Mouse (Mus musculus): ENCODE data around the gene Phf20. TPM values are rescaled to one million over a fixed set of nuclear protein-coding genes. Genes with fewer than 3 reads are reported as not detected.
A peak's percentile ranks its signal among the peaks of the same experiment; 100 is the strongest.

The Phf20 gene
- polyA plus RNA-seq, 1 experiment from 2014 or later, result 83.9 TPM

DNA sequence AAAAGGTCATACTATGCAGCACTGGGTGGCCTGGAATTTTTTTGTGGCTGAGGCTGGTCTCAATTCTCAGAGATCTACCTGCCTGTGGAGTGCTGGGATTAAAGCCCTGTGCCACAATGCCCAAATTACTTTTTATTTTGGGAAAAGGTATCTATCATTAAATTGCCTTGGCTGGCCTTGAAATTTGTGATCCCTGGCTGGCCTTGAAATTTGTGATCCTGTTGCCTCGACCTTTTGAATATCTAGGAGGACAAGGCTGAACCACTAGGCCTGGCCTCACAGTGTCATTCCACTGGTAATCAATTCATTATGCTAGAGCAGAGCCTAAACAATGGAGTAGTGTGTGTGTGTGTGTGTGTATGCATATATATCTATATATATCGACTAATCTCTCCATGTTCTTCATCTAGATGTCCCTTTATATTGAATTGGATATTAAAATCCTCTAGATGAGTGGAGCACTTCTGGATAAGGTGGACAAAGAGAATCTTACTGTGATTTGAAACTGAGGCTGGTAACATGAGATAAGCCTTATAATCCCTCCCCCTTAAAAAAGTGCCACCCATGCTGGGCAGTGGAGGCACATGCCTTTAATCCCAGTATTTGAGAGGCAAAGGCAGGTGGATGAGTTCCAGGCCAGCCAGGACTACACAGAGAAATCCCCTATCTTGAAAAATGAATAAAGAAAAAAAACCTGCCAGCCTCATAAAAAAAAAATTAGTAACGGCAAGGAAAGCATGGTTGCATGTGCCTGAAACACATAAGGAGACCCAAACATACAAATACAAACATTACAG is 3.0 kb upstream of the Phf20 start:
- no peaks in the 10 kb centered on the region for H3K36me3 ChIP-seq (ENCODE audit: control insufficient read depth, insufficient read depth, low read length)
- no peak overlapping the region for H3K9ac ChIP-seq (ENCODE audit: low read length)
- DNase-seq (ENCODE audit: low spot score), result no peak
- 87% methylated on average over 3 of the region's 3 CpGs for WGBS
- 0 out of 2 replicates have a peak, but pooled peaks cover 3% of the 10 kb centered on the region for H3K4me1 ChIP-seq (ENCODE audit: control insufficient read depth, insufficient read depth, low read length)
- no peak for ATAC-seq (ENCODE audit: insufficient read depth, low FRiP score, low TSS enrichment)
- no peak overlapping the region for H3K4me3 ChIP-seq (ENCODE audit: low read depth, low read length)
- H3K4me2 ChIP-seq (ENCODE audit: low read depth), result no peak overlapping the region
- no peak overlapping the region for H3K27ac ChIP-seq (ENCODE audit: low read depth, low read length)
- no peaks in the 10 kb centered on the region for H3K27me3 ChIP-seq (ENCODE audit: control insufficient read depth, insufficient read depth, low read length)
- H3K9me3 ChIP-seq (ENCODE audit: control insufficient read depth, low read length), result no peaks in the 10 kb centered on the region

DNA sequence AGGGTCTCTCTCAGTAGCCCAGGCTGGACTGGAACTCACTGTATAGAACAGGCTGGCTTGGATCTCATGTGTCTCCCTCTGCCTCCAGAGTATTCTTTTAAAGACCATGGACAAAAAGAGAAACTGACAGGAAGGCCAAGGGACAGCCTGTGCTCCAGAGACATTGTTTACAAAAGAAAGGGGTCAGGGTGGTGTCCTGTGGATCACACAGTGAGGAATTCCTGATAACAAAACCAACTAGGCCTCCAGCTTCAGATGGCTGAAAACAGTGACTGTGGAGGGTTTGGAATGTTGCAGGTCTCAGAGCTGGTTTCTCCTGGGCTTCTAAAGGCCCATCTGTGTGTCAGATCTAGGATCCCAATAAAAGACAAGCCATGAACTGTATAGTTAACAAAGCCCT is 1.7 kb upstream of the Phf20 start:
- Histone ChIP-seq H3K27ac (ENCODE audit: low read depth, low read length) (no peak overlapping the region), H3K4me3 (ENCODE audit: low read depth, low read length) (no peak overlapping the region)

DNA sequence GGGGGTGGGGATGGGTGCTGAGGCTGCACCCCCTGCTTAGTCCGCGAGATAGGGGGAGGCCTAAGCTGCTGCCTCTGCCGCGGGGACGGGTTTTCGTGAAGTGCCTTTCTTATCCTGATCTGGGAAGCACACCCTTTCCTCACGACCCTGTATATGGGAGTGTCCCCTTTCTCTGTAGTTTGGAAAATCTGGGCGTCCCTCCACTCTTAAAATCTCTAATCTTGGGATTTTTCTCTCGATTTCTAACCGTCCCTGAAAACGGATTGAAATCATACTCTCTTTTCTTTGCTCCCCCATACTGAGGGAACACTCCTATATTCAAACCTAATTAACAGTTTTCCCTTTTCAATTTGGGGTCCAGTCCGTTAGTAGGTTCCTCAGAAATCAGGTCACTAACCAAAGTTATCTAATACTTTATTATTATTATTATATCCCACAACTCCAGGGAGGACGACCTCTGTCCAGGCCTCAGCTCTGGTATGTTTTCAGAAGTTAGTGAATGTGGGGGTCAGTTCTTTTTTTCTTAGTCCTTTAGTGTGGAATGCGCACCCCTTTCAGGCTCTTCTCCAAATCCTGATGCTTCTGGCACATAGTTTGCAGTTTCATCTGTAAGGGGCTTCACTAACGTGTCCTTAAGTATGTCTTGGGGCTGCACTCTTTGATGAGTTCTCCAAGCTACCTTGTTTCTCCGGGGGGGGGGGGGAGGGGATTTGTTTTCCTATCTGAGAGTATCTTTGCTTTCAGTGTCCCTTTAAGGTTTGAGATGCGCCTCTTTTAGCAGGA is 1.1 kb downstream of the Phf20 start:
- ATAC-seq (ENCODE audit: insufficient read depth, low FRiP score, low TSS enrichment), result no peak
- peak overlapping the region; percentile 78 for H3K9ac ChIP-seq (ENCODE audit: low read length)
- no peaks in the 10 kb centered on the region for H3K27me3 ChIP-seq (ENCODE audit: control insufficient read depth, insufficient read depth, low read length)
- 4% methylated on average over 17 of the region's 17 CpGs for WGBS
- no peaks in the 10 kb centered on the region for H3K9me3 ChIP-seq (ENCODE audit: control insufficient read depth, low read length)
- H3K4me3 ChIP-seq (ENCODE audit: low read depth, low read length), result peak overlapping the region; percentile 61
- H3K4me1 ChIP-seq (ENCODE audit: control insufficient read depth, insufficient read depth, low read length), result 0 out of 2 replicates have a peak, but pooled peaks cover 3% of the 10 kb centered on the region
- no peak for DNase-seq (ENCODE audit: low spot score)
- no peaks in the 10 kb centered on the region; the same call in 1 of the 2 replicates for H3K36me3 ChIP-seq (ENCODE audit: control insufficient read depth, insufficient read depth, low read length)
- H3K4me2 ChIP-seq (ENCODE audit: low read depth), result peak overlapping the region; percentile 74
- peak overlapping the region; percentile 95 for H3K27ac ChIP-seq (ENCODE audit: low read depth, low read length)

More for the DNA sequence above, 1.7 kb upstream of the Phf20 start:
- H3K4me2 ChIP-seq (ENCODE audit: low read depth), result no peak overlapping the region
- no peaks in the 10 kb centered on the region for H3K9me3 ChIP-seq (ENCODE audit: control insufficient read depth, low read length)
- no peaks in the 10 kb centered on the region for H3K36me3 ChIP-seq (ENCODE audit: control insufficient read depth, insufficient read depth, low read length)
- ATAC-seq (ENCODE audit: insufficient read depth, low FRiP score, low TSS enrichment), result no peak
- H3K4me1 ChIP-seq (ENCODE audit: control insufficient read depth, insufficient read depth, low read length), result 0 out of 2 replicates have a peak, but pooled peaks cover 3% of the 10 kb centered on the region
- no peaks in the 10 kb centered on the region for H3K27me3 ChIP-seq (ENCODE audit: control insufficient read depth, insufficient read depth, low read length)
- H3K9ac ChIP-seq (ENCODE audit: low read length), result no peak overlapping the region
- DNase-seq (ENCODE audit: low spot score), result no peak

DNA sequence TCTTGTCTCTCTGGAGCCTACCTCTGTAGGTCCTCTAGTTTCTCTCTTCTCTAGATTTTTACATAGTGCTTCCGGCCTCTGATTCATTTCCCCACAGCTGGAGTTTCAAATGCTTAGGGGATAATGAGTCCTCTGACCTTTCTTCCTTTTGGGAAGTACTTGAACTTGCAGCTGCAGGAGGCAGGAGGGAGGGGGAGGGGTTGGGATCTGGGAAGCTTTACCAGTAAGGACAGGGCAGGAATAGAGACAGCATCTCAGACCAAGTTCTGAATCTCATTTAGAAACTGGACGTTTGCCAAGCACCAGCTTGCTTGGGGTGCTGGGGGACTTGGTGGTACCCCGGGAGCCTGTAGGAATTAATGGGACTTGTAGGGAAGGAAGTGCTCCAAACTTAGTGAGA is 3.7 kb downstream of the Phf20 start:
- H3K9me3 ChIP-seq (ENCODE audit: control insufficient read depth, low read length), result no peaks in the 10 kb centered on the region
- no peak overlapping the region for H3K27ac ChIP-seq (ENCODE audit: low read depth, low read length)
- H3K4me1 ChIP-seq (ENCODE audit: control insufficient read depth, insufficient read depth, low read length), result 0 out of 2 replicates have a peak, but pooled peaks cover 3% of the 10 kb centered on the region
- 73% methylated on average over 3 of the region's 3 CpGs for WGBS
- H3K36me3 ChIP-seq (ENCODE audit: control insufficient read depth, insufficient read depth, low read length), result peaks cover 3% of the 10 kb centered on the region; the same call in 1 of the 2 replicates
- no peak overlapping the region for H3K4me3 ChIP-seq (ENCODE audit: low read depth, low read length)
- H3K4me2 ChIP-seq (ENCODE audit: low read depth), result no peak overlapping the region
- DNase-seq (ENCODE audit: low spot score) (no peak), ATAC-seq (ENCODE audit: insufficient read depth, low FRiP score, low TSS enrichment) (no peak)
- H3K9ac ChIP-seq (ENCODE audit: low read length), result no peak overlapping the region
- H3K27me3 ChIP-seq (ENCODE audit: control insufficient read depth, insufficient read depth, low read length), result no peaks in the 10 kb centered on the region

DNA sequence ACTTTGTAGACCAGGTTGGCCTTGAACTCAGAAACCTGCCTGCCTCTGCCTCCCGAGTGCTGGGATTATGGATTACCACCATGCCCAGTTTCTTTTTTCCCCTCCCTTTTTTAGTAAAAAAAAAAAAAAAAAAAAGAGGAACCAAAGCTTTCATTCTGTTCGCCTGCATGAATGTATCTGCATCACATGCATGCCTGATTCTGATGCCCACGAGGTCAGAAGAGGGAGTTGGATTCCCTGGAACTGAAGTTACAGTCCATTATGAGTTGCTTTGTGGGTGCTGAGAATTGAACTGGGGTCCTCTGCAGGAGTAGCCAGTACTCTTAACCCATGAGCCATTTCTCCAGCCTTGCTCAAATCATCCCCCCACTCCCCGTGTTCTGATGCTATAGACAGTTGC is 5.2 kb downstream of the Phf20 start:
- 0 out of 2 replicates have a peak, but pooled peaks cover 3% of the 10 kb centered on the region for H3K4me1 ChIP-seq (ENCODE audit: control insufficient read depth, insufficient read depth, low read length)
- no peaks in the 10 kb centered on the region for H3K27me3 ChIP-seq (ENCODE audit: control insufficient read depth, insufficient read depth, low read length)
- H3K4me3 ChIP-seq (ENCODE audit: low read depth, low read length), result no peak overlapping the region
- no peaks in the 10 kb centered on the region for H3K9me3 ChIP-seq (ENCODE audit: control insufficient read depth, low read length)
- DNase-seq (ENCODE audit: low spot score) (no peak), ATAC-seq (ENCODE audit: insufficient read depth, low FRiP score, low TSS enrichment) (no peak)
- no peak overlapping the region for H3K4me2 ChIP-seq (ENCODE audit: low read depth)
- H3K9ac ChIP-seq (ENCODE audit: low read length), result no peak overlapping the region
- WGBS, result 94% methylated on average over 4 of the region's 4 CpGs
- no peak overlapping the region for H3K27ac ChIP-seq (ENCODE audit: low read depth, low read length)
- peaks cover 3% of the 10 kb centered on the region; the same call in 1 of the 2 replicates for H3K36me3 ChIP-seq (ENCODE audit: control insufficient read depth, insufficient read depth, low read length)

DNA sequence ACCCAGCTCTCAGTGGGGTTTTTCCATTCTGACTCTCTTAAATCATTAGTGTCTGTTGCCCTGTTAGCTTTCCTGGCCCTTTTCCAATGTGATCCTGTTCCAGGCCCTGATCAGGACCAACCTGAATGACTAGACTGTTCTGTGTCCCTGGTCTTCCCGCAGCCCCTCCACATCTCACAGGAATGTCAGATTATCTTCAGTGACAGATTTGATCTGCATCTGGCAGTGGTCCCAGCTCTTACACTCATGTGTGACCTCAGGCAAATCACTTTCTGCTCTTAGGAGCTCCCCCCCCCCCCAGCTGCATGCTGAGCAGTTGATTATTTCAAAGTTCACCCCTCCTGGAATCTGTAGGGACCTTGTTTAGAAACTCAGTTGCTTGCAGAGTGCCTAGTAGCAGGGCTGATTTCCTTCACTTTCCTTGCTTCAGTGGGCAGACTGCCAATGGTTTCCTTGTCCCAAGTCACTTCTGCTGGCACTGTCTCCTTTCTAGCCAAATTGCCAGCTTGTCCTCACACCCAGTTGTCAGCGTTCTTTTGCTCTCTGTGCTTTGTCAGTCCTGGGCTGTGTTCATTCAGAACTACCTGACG is 6.7 kb downstream of the Phf20 start:
- no peak overlapping the region for H3K4me3 ChIP-seq (ENCODE audit: low read depth, low read length)
- no peak overlapping the region for H3K27ac ChIP-seq (ENCODE audit: low read depth, low read length)
- H3K4me1 ChIP-seq (ENCODE audit: control insufficient read depth, insufficient read depth, low read length), result no peaks in the 10 kb centered on the region
- DNase-seq (ENCODE audit: low spot score), result no peak
- no peak overlapping the region for H3K4me2 ChIP-seq (ENCODE audit: low read depth)
- no peak for ATAC-seq (ENCODE audit: insufficient read depth, low FRiP score, low TSS enrichment)
- peaks cover 5% of the 10 kb centered on the region; the same call in 1 of the 2 replicates for H3K36me3 ChIP-seq (ENCODE audit: control insufficient read depth, insufficient read depth, low read length)
- no peaks in the 10 kb centered on the region for H3K27me3 ChIP-seq (ENCODE audit: control insufficient read depth, insufficient read depth, low read length)
- H3K9me3 ChIP-seq (ENCODE audit: control insufficient read depth, low read length), result no peaks in the 10 kb centered on the region
- no peak overlapping the region for H3K9ac ChIP-seq (ENCODE audit: low read length)
- WGBS, result 76% methylated on average over 3 of the region's 3 CpGs

DNA sequence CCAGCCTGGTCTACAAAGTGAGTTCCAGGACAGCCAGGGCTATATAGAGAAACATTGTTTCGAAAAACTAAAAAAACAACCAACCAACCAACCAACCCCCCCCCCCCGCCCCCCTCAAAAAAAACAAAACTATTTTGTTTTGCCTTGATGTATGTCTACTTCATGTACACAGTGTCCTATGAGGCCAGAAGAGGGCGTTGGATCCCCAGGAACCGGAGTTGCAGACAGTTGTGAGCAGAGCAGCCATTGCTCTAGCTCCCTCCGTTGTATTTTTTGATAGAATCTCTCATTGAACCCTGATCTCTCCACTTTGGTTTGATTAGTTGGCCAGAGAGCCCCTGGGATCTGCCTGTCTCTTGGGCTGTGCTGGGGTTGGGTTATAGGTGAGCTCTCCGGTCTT is 7.7 kb downstream of the Phf20 start:
- no peak overlapping the region for H3K4me3 ChIP-seq (ENCODE audit: low read depth, low read length)
- H3K27me3 ChIP-seq (ENCODE audit: control insufficient read depth, insufficient read depth, low read length), result no peaks in the 10 kb centered on the region
- H3K4me1 ChIP-seq (ENCODE audit: control insufficient read depth, insufficient read depth, low read length), result no peaks in the 10 kb centered on the region
- H3K9ac ChIP-seq (ENCODE audit: low read length), result no peak overlapping the region
- ATAC-seq (ENCODE audit: insufficient read depth, low FRiP score, low TSS enrichment) (no peak), DNase-seq (ENCODE audit: low spot score) (no peak)
- no peak overlapping the region for H3K4me2 ChIP-seq (ENCODE audit: low read depth)
- no peak overlapping the region for H3K27ac ChIP-seq (ENCODE audit: low read depth, low read length)
- 91% methylated on average over 6 of the region's 6 CpGs for WGBS
- no peaks in the 10 kb centered on the region for H3K9me3 ChIP-seq (ENCODE audit: control insufficient read depth, low read length)
- H3K36me3 ChIP-seq (ENCODE audit: control insufficient read depth, insufficient read depth, low read length), result peaks cover 5% of the 10 kb centered on the region; the same call in 1 of the 2 replicates

DNA sequence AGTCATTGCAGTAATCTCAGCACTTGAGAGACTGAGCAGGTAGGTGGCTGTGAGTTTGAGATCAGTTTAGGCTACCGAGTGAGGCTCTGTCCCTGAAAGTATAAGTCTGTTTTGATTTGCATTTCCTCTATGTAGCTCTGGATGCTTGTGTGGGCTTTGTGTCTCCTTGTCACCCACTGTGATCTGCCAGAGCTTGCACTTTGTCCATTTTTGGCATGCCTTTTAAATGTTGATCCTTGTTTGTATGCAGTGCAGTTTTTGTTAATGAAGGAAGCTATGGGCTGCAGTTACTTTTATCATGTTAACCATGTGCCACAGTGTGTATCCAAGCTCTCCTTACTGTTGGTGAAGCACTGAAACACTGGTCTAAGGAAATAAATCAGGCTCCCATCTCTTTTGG is 21.5 kb downstream of the Phf20 start:
- Histone ChIP-seq H3K36me3 (ENCODE audit: control insufficient read depth, insufficient read depth, low read length) (peaks cover 4% of the 10 kb centered on the region; the same call in 1 of the 2 replicates), H3K27me3 (ENCODE audit: control insufficient read depth, insufficient read depth, low read length) (no peaks in the 10 kb centered on the region), H3K9ac (ENCODE audit: low read length) (no peak overlapping the region), H3K4me1 (ENCODE audit: control insufficient read depth, insufficient read depth, low read length) (no peaks in the 10 kb centered on the region), H3K4me3 (ENCODE audit: low read depth, low read length) (no peak overlapping the region), H3K27ac (ENCODE audit: low read depth, low read length) (no peak overlapping the region), H3K4me2 (ENCODE audit: low read depth) (no peak overlapping the region), H3K9me3 (ENCODE audit: control insufficient read depth, low read length) (no peaks in the 10 kb centered on the region)
- DNase-seq (ENCODE audit: low spot score) (no peak), ATAC-seq (ENCODE audit: insufficient read depth, low FRiP score, low TSS enrichment) (no peak)
- 79% methylated on average over 1 of the region's 1 CpGs for WGBS

Data from neural tube, embryonic 11.5 days (tissue).